Mouse (Mus musculus) limb, embryonic 13.5 days (tissue): ENCODE results near the gene Daam1. TPM values are rescaled to one million over a fixed set of nuclear protein-coding genes. Genes with fewer than 3 reads are reported as not detected.

ENCODE experiments used
- ATAC-seq: fragments of 200-750 bp; cut with Nextera tagmentation; 2 replicates; pipeline ENCODE4 v1.8.0; 2017; ENCODE audit warnings: low read depth, moderate number of reproducible peaks, moderate TSS enrichment; ENCODE audit not compliant: low FRiP score
- H3K27ac ChIP-seq: fragments of 300-500 bp; sonication (generic); 2 replicates; pipeline ENCODE4 v1.5.1; 2015; ENCODE audit warnings: inconsistent platforms, mild to moderate bottlenecking, moderate library complexity
- H3K27me3 ChIP-seq: fragments of 300-500 bp; sonication (generic); 2 replicates; pipeline ENCODE4 v1.6.1; 2015; ENCODE audit warnings: mild to moderate bottlenecking, inconsistent platforms
- H3K36me3 ChIP-seq: fragments of 300-500 bp; sonication (generic); 2 replicates; pipeline ENCODE4 v1.6.1; 2015; ENCODE audit warnings: inconsistent platforms, mild to moderate bottlenecking, moderate library complexity
- H3K4me1 ChIP-seq: fragments of 300-500 bp; sonication (generic); 2 replicates; pipeline ENCODE4 v1.6.1; 2015; ENCODE audit warnings: inconsistent platforms
- H3K4me2 ChIP-seq: fragments of 300-500 bp; sonication (generic); replicated peaks from 2 replicates; pipeline ENCODE4 v1.6.1; 2015; ENCODE audit warnings: inconsistent platforms, mild to moderate bottlenecking, moderate library complexity
- H3K4me3 ChIP-seq: fragments of 300-500 bp; sonication (generic); 2 replicates; pipeline ENCODE4 v1.5.1; 2015; ENCODE audit warnings: moderate library complexity, mild to moderate bottlenecking, inconsistent platforms
- H3K9ac ChIP-seq: fragments of 300-500 bp; sonication (generic); 2 replicates; pipeline ENCODE4 v1.6.1; 2015; ENCODE audit warnings: mild to moderate bottlenecking, inconsistent platforms
- H3K9me3 ChIP-seq: fragments of 300-500 bp; sonication (generic); 2 replicates; pipeline ENCODE4 v1.6.1; 2016; ENCODE audit warnings: inconsistent platforms
- WGBS: fragments of 180-500 bp; shearing (Covaris S2); methylation state at CpG from one replicate; pipeline ENCODE4 v1.1.7; 2015; 5-methylcytosine and 5-hydroxymethylcytosine counted together
- polyA plus RNA-seq: library from polyadenylated mRNA; unstranded; fragments of >200 nt; fragmentation: Nextera tagmentation; extraction: Ambion mirVana; gene quantifications from 2 replicates; pipeline ENCODE4 v1.2.1, GENCODE M21; 2015

The Daam1 gene
- polyA plus RNA-seq, 1 experiment from 2014 or later = 8.7 TPM

DNA sequence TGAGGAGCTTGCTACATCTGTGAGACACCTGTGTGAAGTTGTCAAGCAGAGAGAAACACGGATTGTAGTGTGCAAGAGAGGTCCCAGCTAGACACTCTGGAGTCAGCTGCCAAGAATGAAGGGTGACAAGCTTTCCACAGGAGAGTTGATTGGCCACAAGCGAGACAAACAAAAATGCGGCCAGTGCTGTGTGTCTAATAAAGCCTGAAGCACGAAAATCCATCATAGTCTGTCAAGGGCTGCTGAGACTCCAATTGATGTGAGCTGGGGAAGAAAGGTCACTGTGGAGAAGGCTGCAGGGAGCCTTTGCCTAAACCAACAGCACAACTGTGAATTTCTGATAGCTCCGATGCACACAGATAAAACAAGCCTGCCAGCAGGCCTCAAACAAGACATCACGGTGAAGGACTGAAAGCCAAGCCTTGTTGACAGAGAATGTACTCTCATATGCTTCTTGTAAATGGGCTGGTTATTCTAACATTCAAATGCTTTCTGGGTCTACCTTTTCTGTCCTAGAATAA lies 194.5 kb downstream of the Daam1 start:
- H3K36me3 ChIP-seq = no peaks in the 10 kb centered on the region
- ATAC-seq = no peak
- H3K4me2 ChIP-seq = no peak overlapping the region
- 0 out of 2 replicates have a peak, but pooled peaks cover 3% of the 10 kb centered on the region for H3K27me3 ChIP-seq
- peaks cover 10% of the 10 kb centered on the region for H3K4me1 ChIP-seq
- no peak overlapping the region for H3K4me3 ChIP-seq
- WGBS = 64% methylated on average over 6 of the region's 6 CpGs
- H3K27ac ChIP-seq = no peak overlapping the region
- H3K9me3 ChIP-seq = no peaks in the 10 kb centered on the region
- H3K9ac ChIP-seq = no peak overlapping the region

DNA sequence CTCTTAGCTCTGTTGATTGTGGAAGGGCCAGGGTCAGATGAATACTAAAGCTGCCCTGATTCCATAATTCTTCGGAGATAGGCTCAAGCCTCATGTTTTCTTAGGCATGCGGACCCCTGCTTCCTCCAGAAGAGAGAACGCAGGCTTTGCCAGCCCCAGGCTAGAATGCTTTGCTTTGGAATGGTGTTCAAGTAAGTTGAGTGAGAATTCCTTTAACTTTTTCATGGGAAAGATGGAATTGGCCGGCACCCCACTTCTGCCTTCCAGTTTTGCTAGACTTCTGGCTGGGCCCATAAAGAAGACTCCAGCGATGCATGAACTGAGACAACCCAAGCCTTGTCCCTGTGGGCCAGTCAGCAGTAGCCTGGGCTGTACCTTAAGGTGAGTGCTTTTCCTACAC lies 200.3 kb downstream of the Daam1 start:
- Histone ChIP-seq H3K27me3 (no peaks in the 10 kb centered on the region), H3K9me3 (no peaks in the 10 kb centered on the region), H3K4me1 (no peaks in the 10 kb centered on the region), H3K9ac (no peak overlapping the region), H3K27ac (no peak overlapping the region), H3K4me2 (no peak overlapping the region), H3K4me3 (no peak overlapping the region), H3K36me3 (no peaks in the 10 kb centered on the region)
- WGBS = 76% methylated on average over 5 of the region's 5 CpGs
- ATAC-seq = no peak

DNA sequence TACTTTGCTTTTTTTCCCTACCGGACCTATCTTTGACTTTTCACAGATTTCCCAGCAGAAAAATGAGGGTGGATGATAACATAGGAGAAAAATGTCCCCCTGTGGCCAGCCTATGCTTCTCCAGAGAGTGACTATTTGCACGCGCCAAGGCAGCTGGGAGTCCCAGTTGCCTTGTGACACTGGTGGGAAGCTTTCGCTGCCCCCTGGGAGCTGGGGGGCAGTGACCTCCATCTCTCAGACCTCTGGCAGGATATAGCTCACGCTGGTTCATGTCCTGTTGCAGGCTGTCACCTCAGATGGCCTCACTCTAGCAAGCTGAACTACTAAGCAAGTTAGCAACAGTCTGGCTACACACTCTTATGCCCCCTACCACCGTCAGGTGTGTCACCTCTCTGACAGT lies 200.9 kb downstream of the Daam1 start:
- H3K36me3 ChIP-seq = no peaks in the 10 kb centered on the region
- no peaks in the 10 kb centered on the region for H3K4me1 ChIP-seq
- no peak overlapping the region for H3K27ac ChIP-seq
- H3K9me3 ChIP-seq = no peaks in the 10 kb centered on the region
- no peaks in the 10 kb centered on the region for H3K27me3 ChIP-seq
- no peak overlapping the region for H3K4me2 ChIP-seq
- H3K9ac ChIP-seq = no peak overlapping the region
- WGBS = 88% methylated on average over 6 of the region's 6 CpGs
- no peak for ATAC-seq
- no peak overlapping the region for H3K4me3 ChIP-seq

DNA sequence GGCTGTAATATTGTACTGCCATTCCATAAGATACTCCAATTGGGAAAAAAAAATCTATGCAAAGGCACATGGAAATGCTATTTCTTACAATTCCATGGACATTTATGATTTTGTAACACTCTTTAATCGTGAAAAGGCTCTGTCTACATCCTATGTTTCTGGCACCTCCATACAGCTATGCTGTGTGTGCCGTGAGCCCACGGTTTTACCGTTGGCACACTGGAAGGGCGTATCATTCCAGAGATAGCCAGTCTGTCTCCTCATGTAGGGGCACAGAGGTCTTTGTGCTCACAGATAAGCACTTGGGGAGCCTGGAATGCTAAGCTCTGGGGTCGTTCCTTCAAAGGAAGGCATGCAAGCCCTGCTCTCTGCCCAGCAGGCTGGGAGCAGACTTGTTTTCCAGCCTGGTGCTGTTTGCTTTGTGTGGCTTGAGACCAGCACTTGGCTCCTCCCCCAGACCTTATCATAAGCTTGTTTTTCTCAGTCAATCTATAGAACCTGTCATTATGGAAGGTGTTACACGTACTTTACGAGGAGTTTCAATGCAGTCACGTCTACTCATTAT lies 205.3 kb downstream of the Daam1 start:
- Histone ChIP-seq H3K9me3 (0 out of 2 replicates have a peak, but pooled peaks cover 5% of the 10 kb centered on the region), H3K27me3 (no peaks in the 10 kb centered on the region), H3K4me1 (no peaks in the 10 kb centered on the region), H3K4me3 (no peak overlapping the region), H3K9ac (no peak overlapping the region), H3K27ac (no peak overlapping the region), H3K36me3 (no peaks in the 10 kb centered on the region), H3K4me2 (no peak overlapping the region)
- ATAC-seq = no peak
- WGBS = 70% methylated on average over 9 of the region's 9 CpGs

DNA sequence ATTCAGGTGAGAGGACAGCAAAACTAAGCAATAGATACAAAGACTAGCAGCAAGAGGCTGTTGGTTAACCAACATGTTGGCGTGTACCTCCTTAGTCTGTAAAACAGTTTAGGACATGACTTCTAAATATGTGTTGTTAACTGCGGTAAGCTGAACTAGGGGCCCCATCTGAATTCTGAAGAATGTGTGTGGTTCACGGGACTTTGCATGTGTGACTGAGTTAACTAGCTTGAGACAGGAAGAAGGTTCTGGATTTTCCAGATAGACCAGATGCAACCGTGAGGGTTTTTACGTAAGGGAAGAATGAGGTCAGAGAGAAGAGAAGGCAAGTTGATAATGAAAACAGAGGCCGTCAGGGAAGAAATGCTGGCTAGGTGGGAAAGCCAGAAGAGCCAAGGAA lies 206.2 kb downstream of the Daam1 start:
- Histone ChIP-seq H3K9me3 (0 out of 2 replicates have a peak, but pooled peaks cover 5% of the 10 kb centered on the region), H3K9ac (no peak overlapping the region), H3K27ac (no peak overlapping the region), H3K4me1 (no peaks in the 10 kb centered on the region), H3K4me2 (no peak overlapping the region), H3K4me3 (no peak overlapping the region), H3K36me3 (no peaks in the 10 kb centered on the region), H3K27me3 (no peaks in the 10 kb centered on the region)
- ATAC-seq = no peak
- 74% methylated on average over 6 of the region's 6 CpGs for WGBS

DNA sequence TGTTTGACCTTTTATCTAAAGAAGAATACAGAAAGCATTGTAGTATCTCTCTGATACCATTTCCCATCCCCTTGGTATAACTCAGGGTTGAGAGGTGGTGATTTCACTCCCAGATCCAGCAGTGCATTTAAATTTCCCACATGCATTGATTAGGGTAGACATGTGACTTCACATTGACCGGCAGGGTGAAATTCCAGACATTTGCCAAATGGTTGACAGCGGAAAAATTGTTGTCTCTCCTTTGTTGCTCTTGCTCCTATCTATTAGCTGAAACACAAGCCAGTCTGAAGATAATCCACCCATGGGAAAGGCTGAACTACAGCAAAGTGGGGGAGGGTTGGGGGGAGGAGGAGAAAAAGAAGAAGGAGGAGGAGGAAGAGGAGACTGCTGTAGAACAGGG lies 208.0 kb downstream of the Daam1 start:
- 76% methylated on average over 2 of the region's 2 CpGs for WGBS

DNA sequence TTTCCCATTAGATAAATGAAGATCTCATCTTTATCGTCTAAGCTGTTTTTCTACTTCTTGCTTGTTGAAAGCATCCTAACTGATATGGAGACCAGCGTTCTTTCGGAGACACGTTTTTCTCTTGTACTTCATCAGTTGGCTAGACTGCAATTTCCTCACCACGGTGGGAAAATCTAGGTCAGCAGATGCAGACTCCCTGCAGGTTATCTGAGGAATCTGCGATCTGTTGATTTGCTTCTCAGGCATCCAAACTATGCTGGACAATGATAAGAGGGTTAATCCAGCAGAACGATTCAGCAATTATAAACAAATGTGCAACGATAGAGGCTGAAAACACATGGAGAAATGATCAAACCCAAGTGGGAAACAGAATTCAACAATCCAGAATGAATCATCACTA lies 208.6 kb downstream of the Daam1 start:
- no peak for ATAC-seq
- H3K4me3 ChIP-seq = no peak overlapping the region
- no peak overlapping the region for H3K4me2 ChIP-seq
- no peak overlapping the region for H3K9ac ChIP-seq
- no peaks in the 10 kb centered on the region for H3K27me3 ChIP-seq
- H3K4me1 ChIP-seq = no peaks in the 10 kb centered on the region
- H3K27ac ChIP-seq = no peak overlapping the region
- WGBS = 83% methylated on average over 8 of the region's 8 CpGs
- 0 out of 2 replicates have a peak, but pooled peaks cover 5% of the 10 kb centered on the region for H3K9me3 ChIP-seq
- no peaks in the 10 kb centered on the region for H3K36me3 ChIP-seq

More for the DNA sequence above, 208.0 kb downstream of the Daam1 start:
- H3K9ac ChIP-seq = no peak overlapping the region
- H3K9me3 ChIP-seq = 0 out of 2 replicates have a peak, but pooled peaks cover 5% of the 10 kb centered on the region
- H3K4me2 ChIP-seq = no peak overlapping the region
- ATAC-seq = no peak
- no peaks in the 10 kb centered on the region for H3K4me1 ChIP-seq
- H3K4me3 ChIP-seq = no peak overlapping the region
- no peaks in the 10 kb centered on the region for H3K36me3 ChIP-seq
- H3K27ac ChIP-seq = no peak overlapping the region
- no peaks in the 10 kb centered on the region for H3K27me3 ChIP-seq

DNA sequence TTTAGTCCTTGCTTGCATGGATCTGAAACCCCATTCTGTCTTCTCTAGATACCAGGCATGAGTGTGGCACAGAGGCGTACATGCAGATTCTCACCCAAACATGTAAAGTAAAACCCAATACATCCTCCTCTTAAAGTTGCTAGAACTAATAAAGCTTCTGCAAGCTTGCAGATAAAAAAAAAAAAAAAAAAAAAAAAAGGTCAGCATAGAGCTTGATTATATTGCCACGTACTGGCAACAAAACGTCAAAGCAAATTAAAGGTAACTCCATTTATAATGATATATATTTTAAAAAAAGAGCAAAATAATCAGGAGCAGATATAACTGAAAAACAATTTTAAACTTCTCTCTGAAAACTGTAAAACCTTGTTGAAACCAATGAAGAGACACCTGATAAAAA lies 210.4 kb downstream of the Daam1 start:
- H3K4me2 ChIP-seq = no peak overlapping the region
- no peak overlapping the region for H3K27ac ChIP-seq
- 89% methylated on average over 3 of the region's 3 CpGs for WGBS
- no peaks in the 10 kb centered on the region for H3K36me3 ChIP-seq
- no peak overlapping the region for H3K9ac ChIP-seq
- H3K27me3 ChIP-seq = no peaks in the 10 kb centered on the region
- 0 out of 2 replicates have a peak, but pooled peaks cover 5% of the 10 kb centered on the region for H3K9me3 ChIP-seq
- no peak overlapping the region for H3K4me3 ChIP-seq
- no peak for ATAC-seq
- H3K4me1 ChIP-seq = no peaks in the 10 kb centered on the region

Other genes with a start within 250 kb of the Daam1 start
- 0.38 and 0.83 TPM in 2 replicates for gene Gpr135, start 240.0 kb downstream of the Daam1 start, polyA plus RNA-seq